Mouse (Mus musculus) stomach, postnatal 0 days (tissue): Measurements from ENCODE around the gene Gpr183. TPM values are rescaled to one million over a fixed set of nuclear protein-coding genes. Genes with fewer than 3 reads are reported as not detected.

Source experiments
- ATAC-seq: fragments of 200-750 bp; cut with Nextera tagmentation; 2 replicates; pipeline ENCODE4 v1.8.0; 2017; ENCODE audit not compliant: low FRiP score, low TSS enrichment
- DNase-seq: peaks from one replicate; pipeline ENCODE4 v3.0.0-alpha.2; 2016; ENCODE audit warnings: low spot score
- H3K27ac ChIP-seq: fragments of 300-500 bp; sonication (generic); replicated peaks from 2 replicates; pipeline ENCODE4 v1.5.1; 2014; ENCODE audit warnings: mild to moderate bottlenecking, control low read depth
- H3K27me3 ChIP-seq: fragments of 300-500 bp; sonication (generic); 2 replicates; pipeline ENCODE4 v1.6.1; 2014; ENCODE audit warnings: low read length; ENCODE audit not compliant: control insufficient read depth, insufficient read depth
- H3K36me3 ChIP-seq: fragments of 300-500 bp; sonication (generic); 2 replicates; pipeline ENCODE4 v1.6.1; 2014; ENCODE audit warnings: low read length, mixed read lengths; ENCODE audit not compliant: control insufficient read depth, insufficient read depth
- H3K4me1 ChIP-seq: fragments of 300-500 bp; sonication (generic); replicated peaks from 2 replicates; pipeline ENCODE4 v1.6.1; 2014; ENCODE audit warnings: antibody characterized with exemption; ENCODE audit not compliant: control insufficient read depth, insufficient read depth
- H3K4me2 ChIP-seq: fragments of 300-500 bp; sonication (generic); replicated peaks from 2 replicates; pipeline ENCODE4 v1.6.1; 2014; ENCODE audit warnings: low read depth, mild to moderate bottlenecking, control low read depth, moderate library complexity
- H3K4me3 ChIP-seq: fragments of 300-500 bp; sonication (generic); 2 replicates; pipeline ENCODE4 v1.5.1; 2014; ENCODE audit warnings: low read depth, low read length, control low read depth
- H3K9ac ChIP-seq: fragments of 300-500 bp; sonication (generic); 2 replicates; pipeline ENCODE4 v1.6.1; 2014; ENCODE audit warnings: mild to moderate bottlenecking, low read length, control low read depth, mixed read lengths
- H3K9me3 ChIP-seq: fragments of 300-500 bp; sonication (generic); 2 replicates; pipeline ENCODE4 v1.6.1; 2016; ENCODE audit warnings: low read length; ENCODE audit not compliant: control insufficient read depth
- CTCF ChIP-seq: IDR thresholded peaks from 2 replicates; pipeline ENCODE4 v1.5.1; 2016; ENCODE audit warnings: antibody characterized with exemption, low read depth, mild to moderate bottlenecking, moderate library complexity
- EP300 ChIP-seq: optimal IDR thresholded peaks from 2 replicates; pipeline ENCODE3; 2016; ENCODE audit warnings: antibody characterized with exemption
- WGBS: fragments of 180-500 bp; shearing (Covaris S2); extraction: QIAGEN DNeasy Blood & Tissue Kit; methylation state at CpG from one replicate; pipeline ENCODE4 v1.1.7; 2014; 5-methylcytosine and 5-hydroxymethylcytosine counted together
- polyA plus RNA-seq: library from polyadenylated mRNA; unstranded; fragments of >200 nt; fragmentation: Nextera tagmentation; extraction: Ambion mirVana; gene quantifications from 2 replicates; pipeline ENCODE4 v1.2.1, GENCODE M21; 2015

The Gpr183 gene
- polyA plus RNA-seq, 1 experiment from 2014 or later, result 1.8 TPM

DNA sequence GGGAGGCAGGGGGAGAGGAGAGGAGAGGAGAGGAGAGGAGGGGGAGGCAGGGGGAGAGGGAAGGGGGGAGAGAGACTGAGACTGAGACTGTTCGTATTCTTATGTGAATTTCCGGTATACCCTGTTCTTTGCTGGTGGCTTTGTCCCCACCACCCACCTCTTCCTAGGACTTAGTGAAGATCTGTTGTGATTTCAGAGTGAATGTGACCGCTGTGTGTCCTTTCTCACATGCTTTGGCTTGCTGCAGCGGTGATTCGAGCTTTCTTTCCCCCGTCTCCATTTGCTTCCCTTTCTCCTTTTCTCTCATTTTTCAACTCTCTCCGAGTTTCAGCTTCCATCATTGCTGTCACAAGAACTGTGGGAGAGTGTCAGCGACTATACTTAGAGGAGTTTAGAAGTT is 18.3 kb downstream of the Gpr183 start:
- 46% methylated on average over 8 of the region's 8 CpGs for WGBS
- ATAC-seq, result no peak

DNA sequence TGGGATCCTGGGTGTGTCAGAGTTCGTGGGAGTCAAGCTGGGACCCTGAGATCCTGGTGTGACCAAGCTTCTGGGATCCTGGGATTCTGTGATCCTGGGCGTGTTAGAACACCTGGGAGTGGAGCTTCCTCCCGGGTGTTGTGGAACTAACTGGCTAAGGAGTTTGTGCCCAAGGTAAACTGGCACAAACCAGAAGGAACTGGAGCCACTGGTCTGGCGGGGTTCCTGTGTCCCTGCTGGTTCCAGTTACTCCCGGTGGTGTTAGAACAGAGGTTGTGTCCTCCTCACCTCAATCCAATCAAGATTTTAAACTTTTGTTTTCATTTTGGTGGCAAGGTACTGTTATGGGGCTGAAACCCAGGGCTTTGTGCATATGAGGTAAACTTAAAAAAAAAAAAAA is 18.9 kb downstream of the Gpr183 start:
- Histone ChIP-seq H3K27ac (no peak overlapping the region), H3K4me2 (no peak overlapping the region), H3K4me3 (no peak overlapping the region), H3K27me3 (no peaks in the 10 kb centered on the region), H3K9me3 (no peaks in the 10 kb centered on the region), H3K4me1 (no peaks in the 10 kb centered on the region), H3K9ac (no peak overlapping the region), H3K36me3 (no peaks in the 10 kb centered on the region)
- ATAC-seq (0 out of 2 replicates have a peak, but pooled peaks have one; percentile 60), DNase-seq (peak; percentile 26)
- 59% methylated on average over 5 of the region's 5 CpGs for WGBS
- no peak for TF ChIP-seq EP300
- TF ChIP-seq CTCF, result no peak

More for the DNA sequence above, 18.3 kb downstream of the Gpr183 start:
- Histone ChIP-seq H3K36me3 (no peaks in the 10 kb centered on the region), H3K4me1 (no peaks in the 10 kb centered on the region), H3K27ac (no peak overlapping the region), H3K4me3 (no peak overlapping the region), H3K9me3 (no peaks in the 10 kb centered on the region), H3K9ac (no peak overlapping the region), H3K4me2 (no peak overlapping the region), H3K27me3 (no peaks in the 10 kb centered on the region)
- TF ChIP-seq EP300 (no peak), CTCF (no peak)
- DNase-seq, result no peak

DNA sequence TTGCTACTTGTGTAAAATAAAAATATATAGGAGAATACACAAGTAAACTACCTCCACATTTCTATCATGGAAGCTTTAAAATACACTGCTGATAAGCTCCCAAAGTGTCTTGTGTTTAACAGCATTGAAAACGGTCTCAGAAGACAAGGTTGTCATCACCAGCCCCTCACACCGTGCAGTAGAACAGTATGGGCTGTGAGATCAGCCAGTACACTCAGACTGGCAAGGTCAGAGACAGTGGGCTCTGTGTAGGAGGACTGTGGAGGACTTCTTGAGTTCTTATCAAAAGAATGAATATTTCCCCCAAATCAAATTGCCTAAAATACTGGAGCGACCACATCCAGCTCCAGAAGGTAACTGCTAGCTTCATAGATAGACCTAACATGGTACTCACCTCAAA is 25.4 kb downstream of the Gpr183 start:
- TF ChIP-seq EP300 (no peak), CTCF (no peak)
- 93% methylated on average over 3 of the region's 3 CpGs for WGBS

DNA sequence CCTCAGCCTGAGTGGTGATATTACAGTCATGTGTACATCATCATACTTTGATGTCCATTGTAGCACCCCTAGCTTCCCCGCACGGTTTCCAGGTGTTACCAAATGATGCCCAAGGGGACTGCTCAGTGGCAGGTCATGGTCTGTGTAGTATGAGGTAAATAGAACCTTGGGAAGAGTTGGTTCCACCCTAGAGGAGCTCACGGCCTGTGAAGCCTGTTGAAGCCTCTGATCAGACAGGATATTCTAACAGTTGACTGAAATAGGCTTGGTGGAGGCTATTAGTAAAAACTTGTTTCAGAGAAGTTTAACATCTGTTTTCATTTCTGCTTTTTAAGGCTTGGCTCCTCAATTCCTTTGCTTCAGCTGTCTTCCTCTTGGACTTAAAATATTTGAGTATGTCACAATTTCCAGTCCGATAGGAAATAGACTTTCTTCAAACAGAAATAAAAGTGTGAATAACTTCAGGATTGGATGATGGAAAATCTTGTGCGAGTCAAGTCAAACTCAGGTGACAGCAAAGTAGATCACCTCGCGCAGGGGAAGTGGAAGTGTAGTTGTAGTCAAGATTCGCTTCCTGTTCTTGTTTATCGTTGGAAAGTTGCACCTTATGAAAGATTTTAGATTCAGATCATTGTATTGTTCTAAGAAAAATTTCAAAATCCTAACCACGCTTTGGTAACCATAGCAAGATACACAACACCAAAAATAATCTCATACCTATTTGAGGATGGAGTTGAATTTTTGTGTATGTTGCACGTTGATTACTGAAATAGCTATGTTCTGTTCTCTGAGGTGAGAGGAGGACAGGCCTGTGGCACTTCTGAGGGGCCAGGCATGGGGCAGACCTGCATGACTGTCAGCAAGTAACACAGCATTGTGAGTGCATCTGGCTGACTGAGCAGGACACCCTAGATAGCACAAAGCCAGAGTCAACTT is 26.5 kb downstream of the Gpr183 start:
- Histone ChIP-seq H3K4me1 (no peaks in the 10 kb centered on the region), H3K9me3 (no peaks in the 10 kb centered on the region), H3K27ac (no peak overlapping the region), H3K9ac (no peak overlapping the region), H3K4me2 (no peak overlapping the region), H3K36me3 (no peaks in the 10 kb centered on the region; the same call in 1 of the 2 replicates), H3K27me3 (no peaks in the 10 kb centered on the region), H3K4me3 (no peak overlapping the region)
- ATAC-seq, result no peak
- DNase-seq, result peak; percentile 9
- no peak for TF ChIP-seq CTCF
- no peak for TF ChIP-seq EP300
- 83% methylated on average over 11 of the region's 11 CpGs for WGBS

More for the DNA sequence above, 25.4 kb downstream of the Gpr183 start:
- Histone ChIP-seq H3K4me3 (no peak overlapping the region), H3K36me3 (no peaks in the 10 kb centered on the region), H3K9me3 (no peaks in the 10 kb centered on the region), H3K9ac (no peak overlapping the region), H3K27me3 (no peaks in the 10 kb centered on the region), H3K4me2 (no peak overlapping the region), H3K4me1 (no peaks in the 10 kb centered on the region), H3K27ac (no peak overlapping the region)
- DNase-seq (no peak), ATAC-seq (no peak)

DNA sequence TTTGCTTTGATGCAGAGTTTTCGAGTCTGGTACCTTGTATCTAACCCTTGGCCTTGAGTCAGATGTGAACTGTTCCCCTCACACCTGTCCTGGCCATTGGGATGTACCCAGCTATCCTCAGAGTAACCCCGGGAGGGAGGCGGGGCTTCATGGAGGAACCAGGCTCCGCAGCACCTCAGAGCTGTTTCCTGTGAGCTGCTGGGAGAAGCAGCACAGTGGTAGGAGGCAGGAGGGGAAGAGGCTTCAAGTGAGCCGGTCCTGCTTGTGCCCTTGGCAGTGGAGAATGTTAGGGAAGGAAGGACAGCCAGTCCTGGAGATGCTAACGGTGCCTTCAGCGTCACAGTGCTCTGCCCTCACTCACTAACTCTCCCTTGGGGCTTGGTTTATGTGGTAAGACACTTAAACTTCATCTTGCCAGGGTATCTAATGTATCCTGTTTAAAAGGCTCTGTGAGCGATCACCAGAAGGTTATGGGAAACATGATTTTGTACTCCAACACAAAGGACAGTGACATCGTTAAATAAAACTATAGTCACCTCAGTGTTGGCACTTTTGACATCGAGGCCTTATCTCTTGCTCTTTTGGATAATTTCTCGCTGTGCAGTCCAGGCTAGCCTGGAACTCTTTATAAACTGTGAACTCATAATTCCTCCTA is 27.3 kb downstream of the Gpr183 start:
- no peak overlapping the region for H3K4me2 ChIP-seq
- ATAC-seq, result no peak
- no peak overlapping the region for H3K9ac ChIP-seq
- no peak overlapping the region for H3K4me3 ChIP-seq
- no peaks in the 10 kb centered on the region for H3K4me1 ChIP-seq
- H3K27me3 ChIP-seq, result no peaks in the 10 kb centered on the region
- H3K27ac ChIP-seq, result no peak overlapping the region
- H3K9me3 ChIP-seq, result no peaks in the 10 kb centered on the region
- peak; percentile 13 for DNase-seq
- no peak for TF ChIP-seq CTCF
- TF ChIP-seq EP300, result no peak
- H3K36me3 ChIP-seq, result no peaks in the 10 kb centered on the region; the same call in 1 of the 2 replicates
- WGBS, result 79% methylated on average over 11 of the region's 11 CpGs

DNA sequence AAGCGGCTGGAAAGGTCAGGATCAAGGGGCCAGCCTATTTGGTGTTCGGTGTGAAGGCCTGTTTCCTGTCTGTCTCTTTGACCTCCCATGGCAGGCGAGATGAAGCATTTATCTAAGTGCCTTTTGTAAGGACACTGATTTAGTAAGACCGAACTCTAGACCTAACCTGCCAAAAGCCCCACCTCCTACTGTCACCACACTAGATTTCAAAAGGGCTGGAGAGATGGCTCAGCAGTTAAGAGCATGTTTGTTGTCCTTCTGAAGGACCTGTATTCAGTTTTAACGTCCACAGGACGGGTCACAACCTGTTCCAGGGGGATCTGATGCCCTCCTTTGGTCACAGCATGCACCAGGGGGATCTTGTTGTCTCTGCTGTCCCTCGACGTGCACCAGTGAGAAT is 28.1 kb downstream of the Gpr183 start:
- H3K36me3 ChIP-seq, result no peaks in the 10 kb centered on the region; the same call in 1 of the 2 replicates
- no peaks in the 10 kb centered on the region for H3K27me3 ChIP-seq
- no peak overlapping the region for H3K9ac ChIP-seq
- no peak overlapping the region for H3K4me2 ChIP-seq
- DNase-seq, result peak; percentile 7
- TF ChIP-seq EP300, result no peak
- TF ChIP-seq CTCF, result no peak
- H3K9me3 ChIP-seq, result no peaks in the 10 kb centered on the region
- 63% methylated on average over 8 of the region's 8 CpGs for WGBS
- ATAC-seq, result no peak
- no peak overlapping the region for H3K4me3 ChIP-seq
- H3K4me1 ChIP-seq, result no peaks in the 10 kb centered on the region
- no peak overlapping the region for H3K27ac ChIP-seq
